Comparison of ENCODE assay signal across 22 mouse cellular contexts in genomic region chr6:9498921-9499320, GRCm38 (mm10).
DNase-seq lines count a peak whose midpoint lies in the region; ATAC-seq lines count a peak whose summit lies in the region.
"Had no signal": no experiment of that assay in that cellular context is flagged by ENCODE, and none has a peak within 500 bp of the region (broad histone marks: within the 10 kb centered on the region; RNA-seq: fewer than 3 reads in every experiment).

No protein-coding gene starts in this region.

- intact Hi-C loops in left cerebral cortex, postnatal 10 days (cut with DNase I) = no loop called here

- H3K9me3 ChIP-seq in midbrain, embryonic 11.5 days (ENCODE audit: control insufficient read depth, low read length) = no peaks in the 10 kb centered on the region
- H3K9me3 ChIP-seq: forebrain, embryonic 13.5 days; heart, embryonic 13.5 days; hindbrain, embryonic 15.5 days; limb, embryonic 12.5 days; liver, embryonic 13.5 days; midbrain, embryonic 13.5 days had no signal

- H3K4me2 ChIP-seq in midbrain, embryonic 11.5 days = no peak overlapping the region
- H3K4me2 ChIP-seq: forebrain, embryonic 13.5 days; heart, embryonic 13.5 days; hindbrain, embryonic 15.5 days; limb, embryonic 12.5 days; liver, embryonic 13.5 days; midbrain, embryonic 13.5 days had no signal

- no peaks in the 10 kb centered on the region for H3K4me1 ChIP-seq in midbrain, embryonic 11.5 days (ENCODE audit: control insufficient read depth, insufficient read depth, low read length)
- H3K4me1 ChIP-seq: forebrain, embryonic 13.5 days; heart, embryonic 13.5 days; hindbrain, embryonic 15.5 days; limb, embryonic 12.5 days; liver, embryonic 13.5 days; midbrain, embryonic 13.5 days had no signal

- no peak overlapping the region for H3K4me3 ChIP-seq in midbrain, embryonic 11.5 days (ENCODE audit: low read depth, low read length)
- H3K4me3 ChIP-seq: forebrain, embryonic 13.5 days; gastrocnemius, adult 2 months; heart, embryonic 13.5 days; hindbrain, embryonic 15.5 days; limb, embryonic 12.5 days; liver, embryonic 13.5 days; midbrain, embryonic 13.5 days had no signal

- H3K27ac ChIP-seq in midbrain, embryonic 11.5 days (ENCODE audit: low read depth, low read length) = no peak overlapping the region
- H3K27ac ChIP-seq: forebrain, embryonic 13.5 days; gastrocnemius, adult 2 months; heart, embryonic 13.5 days; hindbrain, embryonic 15.5 days; limb, embryonic 12.5 days; liver, embryonic 13.5 days; midbrain, embryonic 13.5 days; stomach, postnatal 0 days had no signal

- H3K9ac ChIP-seq in midbrain, embryonic 11.5 days (ENCODE audit: low read length) = no peak overlapping the region
- H3K9ac ChIP-seq: forebrain, embryonic 13.5 days; heart, embryonic 13.5 days; hindbrain, embryonic 15.5 days; limb, embryonic 12.5 days; liver, embryonic 13.5 days; midbrain, embryonic 13.5 days had no signal

- H3K27me3 ChIP-seq in midbrain, embryonic 11.5 days (ENCODE audit: control insufficient read depth, insufficient read depth, low read length) = no peaks in the 10 kb centered on the region
- H3K27me3 ChIP-seq: CH12.LX; forebrain, embryonic 13.5 days; heart, embryonic 13.5 days; hindbrain, embryonic 15.5 days; limb, embryonic 12.5 days; liver, embryonic 13.5 days; midbrain, embryonic 13.5 days had no signal

- no peaks in the 10 kb centered on the region for H3K36me3 ChIP-seq in midbrain, embryonic 11.5 days (ENCODE audit: control insufficient read depth, insufficient read depth, low read length)
- H3K36me3 ChIP-seq: heart, embryonic 13.5 days; hindbrain, embryonic 15.5 days; limb, embryonic 12.5 days; liver, embryonic 13.5 days; midbrain, embryonic 13.5 days had no signal

- peak; percentile 39 to 81 for DNase-seq in adrenal gland, adult (ENCODE audit: inconsistent age in 2 of 2, low spot score in 1 of 2)
- DNase-seq in adrenal gland, postnatal 4 days (ENCODE audit: low spot score in 2 of 2) = no peak
- peak; percentile 4 to 8 for DNase-seq in left cerebral cortex, adult 18-20 months (ENCODE audit: low spot score in 2 of 2)
- DNase-seq in left cerebral cortex, postnatal 10 days (ENCODE audit: extremely low spot score in 1 of 2, low spot score in 2 of 2) = no peak
- peak; percentile 58 for DNase-seq in brain, adult 2 months (ENCODE audit: low read depth, low spot score)
- peak; percentile 3 for DNase-seq in skeletal muscle tissue, adult 2 months (ENCODE audit: low read depth, low spot score)
- DNase-seq in midbrain, embryonic 11.5 days (ENCODE audit: low spot score, missing footprints) = no peak
- DNase-seq in spleen, postnatal 4 days (ENCODE audit: low spot score in 2 of 2) = no peak
- DNase-seq: gastrocnemius, adult 2 months; heart, postnatal 36 days; kidney, adult 11 months; kidney, postnatal 14 days; liver, embryonic 13.5 days; thymus, postnatal 14 days had no signal

- ATAC-seq in midbrain, embryonic 11.5 days (ENCODE audit: low FRiP score) = no peak
- ATAC-seq: activated CD4-positive, CD25-positive, alpha-beta regulatory T cell, adult 4 months; forebrain, embryonic 13.5 days; midbrain, embryonic 13.5 days had no signal

Comparison
In these comparisons a context has a peak if more than half of its experiments do, and no peak if none do; other contexts are left out.
1. DNase-seq: peak in adrenal gland, adult (2 of 2), left cerebral cortex, adult 18-20 months (2 of 2), brain, adult 2 months (single experiment) and skeletal muscle tissue, adult 2 months (single experiment); none in adrenal gland, postnatal 4 days (0 of 2), left cerebral cortex, postnatal 10 days (0 of 2), midbrain, embryonic 11.5 days (single experiment) and spleen, postnatal 4 days (0 of 2).